Mouse (Mus musculus): ENCODE data around the gene Slc30a10.

Slc30a10 gene

DNA sequence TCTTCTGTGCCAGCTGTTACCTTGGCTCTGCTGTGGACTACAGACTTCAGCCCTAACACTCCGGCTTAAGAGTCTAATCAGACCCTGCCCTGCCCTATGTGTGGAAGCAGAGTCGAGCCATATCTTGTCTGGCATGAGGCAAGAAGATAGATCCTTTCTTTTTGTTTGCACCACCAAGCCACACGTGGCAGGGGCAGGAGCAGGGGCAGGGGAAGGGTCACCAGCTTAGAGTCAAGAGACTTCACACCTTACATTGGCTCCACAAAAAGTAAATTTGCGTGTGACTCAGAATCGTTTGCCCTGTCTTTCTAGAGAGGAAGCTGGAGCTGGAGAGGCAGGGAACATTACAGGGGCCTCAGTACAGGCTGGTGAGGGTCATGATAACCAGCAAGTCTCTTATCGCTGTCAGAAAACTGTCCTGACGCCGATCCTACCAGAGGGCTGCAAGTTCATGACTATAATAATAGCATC, 14.9 kb downstream of the Slc30a10 start:
- DNase-seq: no peak

DNA sequence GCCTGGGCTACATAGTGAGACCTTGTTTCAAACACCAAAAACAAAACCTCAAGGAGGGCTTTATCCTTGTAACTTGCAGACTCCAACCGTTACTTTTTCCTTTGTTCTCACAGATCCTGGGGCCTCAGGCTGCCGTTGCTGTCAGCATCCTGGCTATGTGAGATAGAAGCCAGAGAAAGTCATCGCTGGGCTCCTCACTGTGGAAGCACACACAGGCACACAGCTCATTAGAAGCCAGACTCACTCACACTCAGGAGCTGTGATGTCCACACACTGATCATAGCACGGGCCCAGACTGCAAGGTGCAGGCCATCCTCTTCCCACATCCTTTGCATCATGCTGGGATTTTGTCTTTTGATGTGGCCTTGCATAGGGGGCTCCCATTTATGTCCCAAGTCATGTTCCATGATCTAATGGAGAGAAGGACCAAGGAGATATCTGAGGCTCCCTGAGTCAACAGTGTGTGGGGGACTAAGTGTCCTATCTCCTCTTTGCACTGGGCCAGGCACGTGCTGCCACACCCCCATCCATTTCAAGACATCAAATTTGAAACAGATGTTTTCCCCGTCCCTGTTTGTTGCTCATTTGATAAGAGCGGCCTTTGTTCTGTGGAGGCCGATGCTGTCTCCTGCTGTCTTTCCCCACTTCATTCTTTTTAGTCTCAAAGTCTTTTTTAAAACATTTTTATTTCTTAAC, 17.5 kb downstream of the Slc30a10 start:
- no peak for DNase-seq

DNA sequence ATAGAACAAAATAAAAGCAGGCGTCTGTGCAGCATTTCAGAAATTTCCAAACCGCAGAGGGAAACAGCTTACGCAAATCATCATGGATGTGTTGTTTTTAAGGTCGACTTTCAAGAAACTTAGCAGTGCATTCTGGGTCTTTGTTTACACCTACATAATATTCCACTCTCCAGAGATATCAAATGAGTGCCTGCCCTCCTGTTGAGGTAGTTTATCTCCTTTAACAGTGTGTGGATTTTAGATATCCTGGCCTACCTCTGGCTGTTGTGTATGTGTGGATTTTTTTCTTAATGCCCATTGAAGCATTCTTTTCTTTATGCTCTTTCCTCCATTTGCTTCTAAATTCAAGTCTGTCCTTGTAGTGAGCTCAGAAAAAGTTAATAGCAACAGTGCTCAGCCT, 18.1 kb downstream of the Slc30a10 start:
- DNase-seq: no peak

DNA sequence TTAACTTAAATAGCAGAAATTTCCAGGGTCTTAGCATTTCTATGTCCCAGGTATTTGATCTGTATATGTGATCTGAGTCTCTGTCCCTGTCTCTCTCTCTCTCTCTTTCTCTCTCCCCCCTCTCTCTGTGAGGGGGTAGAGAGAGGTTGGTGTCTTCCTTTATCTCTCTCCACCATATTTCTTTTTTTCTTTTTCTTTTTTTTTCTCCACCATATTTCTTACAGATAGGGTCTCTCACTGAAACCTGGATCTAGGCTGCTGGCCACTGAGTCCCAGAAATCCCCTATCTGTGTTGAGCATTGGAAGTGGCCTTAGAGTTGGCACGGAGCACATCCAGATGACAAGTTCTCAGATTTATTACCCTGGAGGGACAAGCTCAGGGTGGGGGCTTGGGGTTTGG, 18.8 kb downstream of the Slc30a10 start:
- DNase-seq: no peak

DNA sequence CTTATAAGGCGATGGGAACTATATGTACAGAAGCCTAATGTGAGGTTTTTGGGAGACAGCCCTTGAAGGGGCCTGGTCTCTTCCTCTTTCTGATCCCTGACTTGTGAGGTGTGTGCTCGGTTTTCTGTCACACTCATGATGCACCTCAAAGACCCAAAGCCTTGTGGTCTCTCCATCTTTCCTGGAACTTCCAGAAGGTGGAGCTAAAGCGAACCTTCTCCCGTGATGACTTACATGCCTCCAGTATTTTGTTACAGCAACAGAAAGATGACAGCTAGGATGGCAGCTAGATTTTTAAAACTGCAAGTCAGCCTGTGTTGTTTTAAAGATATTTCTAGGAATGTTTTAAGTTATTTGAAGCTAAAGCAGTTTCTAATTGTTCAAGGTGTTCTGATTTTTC, 25.2 kb downstream of the Slc30a10 start:
- DNase-seq: no peak

DNA sequence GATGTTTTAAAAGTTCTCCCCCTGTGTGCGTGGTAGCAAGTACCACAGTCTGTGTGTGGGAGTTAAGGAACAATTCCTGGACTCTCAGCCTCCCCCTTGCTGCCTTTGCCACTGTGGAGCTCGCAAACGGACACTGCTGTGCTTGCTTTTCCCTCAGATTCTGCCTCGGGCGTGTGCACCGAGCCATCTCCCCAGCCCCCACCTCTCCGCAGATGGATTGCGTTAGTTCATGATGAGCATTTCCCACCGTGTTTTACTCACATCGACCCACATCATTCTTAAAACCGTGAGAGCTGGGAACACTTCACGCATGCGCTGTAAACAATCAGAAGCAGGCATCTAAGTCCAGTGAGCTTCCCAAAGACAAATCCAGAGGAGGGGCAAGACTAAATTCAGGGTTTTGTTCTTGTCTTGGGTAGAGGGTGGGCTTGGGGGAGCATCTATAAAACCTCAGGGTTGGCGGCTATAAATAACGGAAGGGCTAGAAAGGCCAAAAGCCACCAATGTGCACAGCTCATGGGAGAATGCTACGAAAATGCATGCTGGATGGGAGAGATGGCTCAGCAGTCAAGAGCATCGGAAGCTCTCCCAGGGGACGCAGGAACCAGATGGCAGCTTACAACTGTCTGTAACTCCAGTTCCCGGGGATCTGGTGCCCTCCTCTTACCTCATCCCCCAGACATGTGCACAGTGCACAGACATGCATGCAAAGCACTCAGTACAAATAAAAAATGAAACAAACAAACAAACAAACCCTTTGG, 27.5 kb downstream of the Slc30a10 start:
- no peak for DNase-seq

DNA sequence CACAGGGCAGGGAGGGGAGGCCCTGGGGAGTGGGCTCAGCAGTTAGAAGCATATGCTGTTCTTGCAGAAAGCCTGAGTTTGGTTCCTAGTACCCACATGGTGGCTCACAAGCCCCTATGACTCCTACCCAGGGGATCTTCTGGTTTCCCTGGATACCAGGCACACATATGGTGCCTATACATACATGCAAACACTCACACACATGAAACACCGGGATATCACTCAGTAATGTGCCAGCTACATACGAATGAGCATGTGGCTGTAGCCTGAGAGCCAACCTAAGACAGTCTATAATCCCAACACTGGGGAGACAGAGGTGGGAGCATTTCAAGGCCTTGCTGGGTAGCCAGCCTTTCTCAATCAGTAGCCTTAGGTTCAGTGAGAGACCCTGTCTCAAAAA, 28.1 kb downstream of the Slc30a10 start:
- no peak for DNase-seq

DNA sequence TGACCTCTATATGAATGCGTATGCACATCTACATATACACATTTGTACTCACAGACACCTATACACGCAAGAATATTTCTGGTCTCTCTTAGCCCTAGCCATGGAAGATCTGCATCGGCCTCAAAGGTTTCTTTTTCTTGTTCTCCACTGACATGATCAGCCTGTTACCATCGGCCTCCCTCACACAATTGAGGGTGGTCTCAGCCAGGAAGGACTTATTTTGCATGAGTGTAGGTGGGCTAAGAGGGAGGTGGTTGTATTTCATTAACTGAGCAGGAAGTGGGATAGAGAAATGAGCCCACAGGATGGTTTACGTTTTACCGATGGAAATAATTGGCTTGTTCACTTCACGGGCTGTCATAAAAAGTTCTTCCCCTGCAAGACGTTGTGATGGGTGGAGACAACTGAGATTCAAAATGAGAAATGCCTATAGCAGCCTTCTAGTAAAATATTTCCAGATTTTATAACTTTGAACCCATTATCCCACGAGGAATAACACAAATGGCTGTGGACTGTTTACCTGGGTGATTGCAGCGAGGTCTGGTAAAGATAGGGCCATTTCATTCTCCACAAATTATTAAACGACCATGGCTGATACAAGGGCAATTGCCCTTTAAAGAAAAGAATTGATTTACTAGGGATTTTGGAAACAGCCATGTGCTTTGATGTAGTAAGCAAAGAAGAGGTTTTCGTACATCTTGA, 28.9 kb downstream of the Slc30a10 start:
- DNase-seq: no peak

DNA sequence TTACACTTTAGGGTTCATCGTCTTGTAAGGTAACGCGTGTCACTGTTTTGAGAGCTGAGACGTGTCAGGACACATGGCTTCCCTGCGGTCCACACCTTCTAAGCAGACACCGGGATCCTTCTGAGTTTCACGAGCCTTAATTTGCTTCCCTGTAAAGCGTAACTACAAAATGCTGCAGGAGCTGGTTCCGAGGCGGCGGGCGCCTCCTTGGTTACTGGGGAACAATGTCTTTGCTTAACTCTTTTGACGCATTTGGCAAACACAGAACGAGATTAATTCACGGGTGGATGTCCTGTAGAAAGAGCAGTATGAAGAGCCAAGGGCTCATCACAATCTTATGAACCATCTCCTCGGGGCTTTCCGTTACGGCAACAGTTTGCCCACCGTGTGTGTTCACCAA, 29.6 kb downstream of the Slc30a10 start:
- DNase-seq: no peak

DNA sequence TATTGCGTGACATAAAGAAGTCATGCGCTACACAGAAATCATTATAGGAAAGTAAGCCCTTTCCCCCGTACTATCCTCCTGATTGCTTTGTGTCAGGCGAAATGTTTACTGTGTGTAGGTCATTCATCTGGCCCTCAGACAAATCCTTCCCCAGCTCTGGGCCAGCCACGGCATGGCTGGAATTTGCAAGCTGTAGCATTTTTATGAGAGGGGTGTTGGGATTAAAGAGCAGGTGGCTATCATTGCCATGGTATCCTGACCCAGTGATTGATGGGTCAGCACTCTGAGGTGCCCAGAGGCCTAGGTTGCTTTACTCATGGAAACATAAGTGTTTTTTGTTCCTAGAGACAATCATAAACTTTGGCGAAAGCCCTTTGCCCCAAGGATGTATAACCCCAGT, 35.2 kb downstream of the Slc30a10 start:
- no peak for DNase-seq

DNA sequence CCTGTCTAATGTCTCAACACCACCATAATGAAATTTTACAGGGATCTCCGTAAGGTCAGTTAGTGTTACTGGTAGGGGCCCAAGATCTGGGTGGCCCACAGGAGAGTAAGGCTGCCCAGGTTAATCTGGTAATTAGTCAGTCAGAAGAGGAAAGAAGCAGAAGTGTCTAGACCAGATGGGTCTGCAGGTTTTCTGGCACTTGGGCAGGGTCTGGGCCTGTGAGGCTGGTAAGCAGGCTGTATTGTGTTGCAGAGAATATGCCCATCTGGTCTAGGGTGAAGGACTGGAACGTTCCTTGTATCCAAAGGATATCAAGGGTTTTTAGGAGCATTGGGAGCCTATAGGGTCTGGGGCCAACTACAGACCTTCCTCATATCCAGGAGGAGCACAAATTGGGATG, 36.0 kb downstream of the Slc30a10 start:
- DNase-seq: no peak

DNA sequence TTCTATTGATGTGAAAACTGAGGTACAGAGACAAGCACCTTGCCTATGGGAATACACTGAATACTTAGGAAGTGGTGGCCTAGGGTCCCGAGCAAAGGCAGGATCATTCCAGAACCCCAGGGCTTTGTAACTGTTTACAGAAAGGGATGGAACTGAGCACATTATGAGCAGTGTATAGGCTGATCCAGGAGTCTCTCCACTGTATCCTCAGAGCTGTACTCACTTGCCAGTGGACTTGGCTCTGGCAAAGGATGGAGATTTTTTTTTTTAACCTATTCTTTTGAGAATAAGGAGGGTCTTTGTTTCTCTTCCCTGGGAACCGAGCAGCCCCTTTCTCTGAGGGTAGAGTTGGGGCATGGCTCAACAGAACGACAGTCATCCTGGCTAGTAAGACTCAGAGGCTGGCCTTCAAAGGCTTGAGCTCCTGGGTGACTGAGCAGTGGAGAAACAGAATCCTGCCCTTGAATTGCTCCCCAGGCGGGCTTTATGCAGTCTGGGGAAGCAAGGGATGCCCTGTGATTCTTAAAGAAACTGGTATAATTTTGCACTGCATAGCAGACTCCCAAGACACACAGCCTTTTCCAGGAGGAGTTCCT, 38.9 kb downstream of the Slc30a10 start:
- no peak for DNase-seq

DNA sequence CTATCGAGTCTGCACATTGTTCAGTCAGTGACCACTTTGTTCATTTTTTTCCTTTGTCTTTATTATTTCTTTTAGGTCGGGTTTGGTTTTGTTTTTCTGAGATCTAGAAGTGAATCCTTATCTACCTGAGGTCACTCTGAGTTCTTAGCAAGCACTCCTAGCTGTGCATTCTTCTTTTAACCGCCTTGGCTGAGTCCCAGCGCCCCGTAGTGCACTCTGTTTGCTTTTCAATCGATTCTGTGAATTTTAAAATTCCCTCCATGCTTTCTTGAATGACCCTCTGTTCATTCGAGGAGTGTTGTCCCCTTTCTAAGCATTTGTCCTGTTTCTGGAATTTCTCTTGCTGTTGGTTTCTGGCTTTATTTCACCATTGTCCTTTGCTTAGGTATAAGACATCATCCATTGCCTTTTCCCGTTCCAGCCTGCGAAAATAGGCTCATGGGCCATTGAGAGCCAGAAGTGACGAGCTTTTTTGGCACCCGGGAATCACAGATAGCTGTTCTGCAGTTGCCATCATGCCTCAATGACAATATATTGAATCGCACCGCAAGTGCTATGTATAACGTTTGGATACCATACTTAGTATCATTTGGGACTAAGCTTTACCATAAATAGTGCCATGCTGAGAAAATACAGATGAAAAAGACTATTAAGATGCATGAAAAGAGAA, 42.3 kb downstream of the Slc30a10 start:
- no peak for DNase-seq

DNA sequence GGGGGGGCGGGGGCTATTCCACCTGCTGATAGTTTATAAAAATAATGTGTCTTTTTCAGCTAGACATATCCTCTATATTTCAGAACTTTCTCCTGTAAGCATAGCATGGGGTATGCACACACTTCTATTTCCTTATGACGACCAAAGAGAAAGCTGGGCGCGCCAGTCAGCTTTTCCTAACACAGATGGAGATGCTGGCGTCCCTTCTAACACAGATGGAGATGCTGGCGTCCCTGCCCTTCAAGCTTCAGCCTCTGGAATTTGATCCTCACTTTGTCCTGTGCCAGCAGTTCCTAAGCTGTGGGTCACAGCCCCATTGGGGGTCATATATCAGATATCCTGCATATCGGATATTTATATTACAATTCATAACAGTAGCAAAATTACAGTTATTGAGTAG, 46.0 kb downstream of the Slc30a10 start:
- DNase-seq: no peak

DNA sequence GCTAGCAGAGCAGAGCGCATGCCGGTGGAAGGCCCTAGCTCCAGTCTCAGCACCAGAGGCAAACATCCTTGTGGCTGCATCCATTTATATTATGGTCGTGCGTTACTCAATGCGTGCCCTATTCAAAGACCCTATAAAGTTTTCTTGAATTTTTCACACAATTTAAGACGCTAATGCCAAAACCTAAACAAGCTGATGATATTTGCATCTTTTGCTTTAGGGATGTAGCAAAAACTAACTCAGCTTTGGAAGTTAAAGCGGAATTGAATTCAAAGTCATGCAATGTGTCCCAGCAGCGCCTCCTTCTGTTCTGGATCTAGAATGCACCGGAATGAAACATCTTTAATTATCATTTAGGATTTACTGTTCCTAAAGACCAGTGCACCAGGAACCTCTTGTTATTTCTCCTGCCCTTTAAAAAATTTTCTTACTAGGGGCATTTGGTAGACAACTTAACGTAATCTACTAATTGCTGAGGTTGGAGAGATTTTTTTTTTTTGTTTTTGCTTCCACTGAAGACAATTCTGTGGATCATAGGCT, 47.2 kb downstream of the Slc30a10 start:
- DNase-seq: peak; percentile 18

DNA sequence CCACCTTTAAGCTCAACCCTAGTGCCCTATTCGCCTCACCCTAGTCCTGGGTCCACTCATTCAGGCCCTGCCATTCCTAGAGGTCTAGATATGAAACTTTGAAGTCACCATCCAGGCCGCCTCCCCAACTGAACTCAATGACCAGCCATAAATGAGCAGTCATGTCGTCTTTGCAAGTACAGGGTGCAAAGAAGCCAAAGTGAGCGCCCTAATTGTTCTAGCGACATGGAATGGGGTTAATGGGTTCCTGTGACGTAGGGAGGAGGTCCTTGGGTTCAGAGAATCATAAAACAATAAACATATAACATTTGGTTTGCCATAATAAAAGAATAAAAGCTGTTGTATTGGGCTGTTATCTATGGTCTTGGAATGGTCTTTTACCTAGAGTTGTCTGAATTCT, 47.9 kb downstream of the Slc30a10 start:
- DNase-seq: no peak

DNA sequence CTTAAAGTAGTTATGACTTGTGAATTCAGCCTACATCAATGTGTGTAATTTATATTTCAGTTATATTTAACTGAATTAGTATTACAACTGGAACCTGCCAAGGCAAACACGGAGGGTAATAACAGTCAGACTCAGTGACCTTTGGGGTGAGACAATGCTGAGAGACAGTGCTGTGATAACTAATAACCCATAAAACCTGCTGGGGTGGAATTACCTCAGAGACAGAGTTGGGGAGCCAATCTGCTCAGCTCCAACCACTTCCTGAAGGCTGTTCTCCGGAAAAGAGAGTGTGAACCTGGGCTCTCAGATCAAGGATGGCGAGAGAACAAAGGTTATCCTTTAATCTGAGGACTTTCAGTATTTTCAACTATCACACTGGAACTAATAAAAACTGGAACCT, 54.4 kb downstream of the Slc30a10 start:
- DNase-seq: no peak

DNA sequence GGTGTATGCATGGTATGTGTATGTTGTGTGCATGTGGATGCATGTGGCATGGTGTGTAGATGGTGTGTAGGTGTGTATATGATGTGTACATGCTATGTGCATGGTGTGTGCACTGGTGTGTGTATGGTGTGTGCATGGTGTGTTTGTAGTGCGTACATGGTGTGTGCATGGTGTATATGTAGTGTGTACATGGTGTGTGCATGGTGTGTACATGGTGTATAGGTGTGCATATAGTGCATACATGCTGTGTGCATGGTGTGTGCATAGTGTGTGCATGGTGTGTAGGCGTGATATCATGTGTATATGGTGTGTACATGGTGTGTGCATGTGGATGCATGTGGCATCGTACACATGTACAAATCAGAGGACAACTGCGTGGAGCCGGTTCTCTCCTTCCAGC, 56.7 kb downstream of the Slc30a10 start:
- DNase-seq: no peak

DNA sequence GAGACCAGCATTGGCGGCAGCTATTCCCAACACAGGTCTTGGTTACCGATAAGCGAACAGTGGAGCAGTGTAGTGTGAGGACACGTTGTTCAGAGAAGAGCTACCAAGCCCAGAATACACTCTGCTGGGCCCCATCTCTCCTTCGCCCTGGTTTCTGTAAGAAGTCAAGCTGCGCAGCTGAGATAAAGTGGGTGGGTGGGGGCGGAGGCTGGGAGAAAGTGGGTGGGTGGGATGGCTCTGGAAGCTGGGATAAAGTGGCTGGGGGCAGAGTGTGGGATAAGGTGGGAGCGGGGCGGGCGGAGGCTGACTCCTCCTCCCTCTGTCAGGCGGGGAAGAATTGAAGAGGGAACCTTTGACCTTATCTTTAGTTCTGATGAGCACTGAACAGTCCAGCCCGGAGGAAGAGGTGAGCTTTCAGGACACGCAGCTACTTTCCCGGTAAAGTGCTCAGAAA, 60.9 kb downstream of the Slc30a10 start:
- DNase-seq: no peak

DNA sequence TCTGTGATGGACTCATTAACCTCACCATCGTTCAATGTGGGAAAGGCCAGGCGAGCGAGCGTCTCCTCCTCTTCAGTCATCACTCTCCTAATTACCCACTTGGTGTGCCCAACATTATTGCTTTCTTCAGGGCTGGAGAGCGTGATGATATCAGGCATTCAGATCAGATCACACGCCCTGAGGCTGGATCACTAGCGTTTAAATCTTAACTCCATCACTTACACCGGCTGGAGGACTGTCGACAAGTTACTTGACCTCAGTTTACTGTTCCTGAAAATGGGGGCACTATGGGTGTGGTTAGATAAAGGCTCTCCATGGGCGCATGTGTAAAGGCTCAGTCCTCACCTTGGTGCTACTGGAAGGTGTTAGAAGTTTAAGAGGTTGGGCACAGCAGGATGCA, 61.4 kb downstream of the Slc30a10 start:
- no peak for DNase-seq

DNA sequence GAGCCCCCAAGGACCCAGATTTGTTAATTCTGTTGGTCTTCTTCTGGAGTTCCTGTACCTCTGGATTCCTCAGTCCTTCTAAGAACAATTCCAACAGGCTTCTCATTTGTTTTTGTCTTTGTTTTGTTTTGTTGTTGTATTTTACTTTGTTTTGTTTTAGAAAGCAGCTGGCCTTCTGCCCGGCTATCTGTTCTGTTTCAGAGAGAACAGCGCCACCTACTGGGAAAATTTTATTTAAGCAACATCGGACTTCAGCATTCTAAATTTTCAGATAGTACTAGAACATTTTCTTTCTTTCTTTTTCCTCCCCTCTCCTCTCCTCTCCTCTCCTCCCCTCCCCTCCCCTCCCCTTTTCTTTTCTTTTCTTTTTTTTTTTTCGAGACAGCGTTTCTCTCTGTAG, 62.9 kb downstream of the Slc30a10 start:
- DNase-seq: peak; percentile 18
